Mouse (Mus musculus) R1 (cell line): ENCODE data around the gene Il5.
A peak's percentile ranks its signal among the peaks of the same experiment; 100 is the strongest.

Experiments
- DNase-seq: peaks from one replicate; pipeline ENCODE4 v3.0.0-alpha.2; 2018; ENCODE audit warnings: low read depth, low spot score

Gene Il5

GRCm38 (mm10) chr11:53720715-53721114 lies at the start of gene Il5:
TSS of gene Il5 (plus strand) at chr11:53720794.
- DNase-seq: no peak

- no peak for DNase-seq
Observed at GRCm38 (mm10) chr11:53671414-53671813, 49.2 kb upstream of the Il5 start.

- DNase-seq: no peak
Observed at GRCm38 (mm10) chr11:53680141-53680540, 40.5 kb upstream of the Il5 start.

- no peak for DNase-seq
Observed at GRCm38 (mm10) chr11:53681686-53682085, 38.9 kb upstream of the Il5 start.

- no peak for DNase-seq
Observed at GRCm38 (mm10) chr11:53682170-53682569, 38.4 kb upstream of the Il5 start.

GRCm38 (mm10) chr11:53682994-53683530 lies 37.5 kb upstream of the Il5 start:
- no peak for DNase-seq

GRCm38 (mm10) chr11:53691979-53692378 lies 28.6 kb upstream of the Il5 start:
- DNase-seq: no peak

- no peak for DNase-seq
Observed at GRCm38 (mm10) chr11:53698521-53698920, 22.1 kb upstream of the Il5 start.

GRCm38 (mm10) chr11:53699351-53699750 lies 21.2 kb upstream of the Il5 start:
- no peak for DNase-seq

GRCm38 (mm10) chr11:53706236-53706933 lies 14.2 kb upstream of the Il5 start:
- DNase-seq: peak; percentile 61

- DNase-seq: peak; percentile 93
Observed at GRCm38 (mm10) chr11:53706934-53707717, 13.5 kb upstream of the Il5 start, which contains the start of gene Rad50. TSS of gene Rad50 (minus strand) at chr11:53707319.

GRCm38 (mm10) chr11:53707718-53708009 lies 12.9 kb upstream of the Il5 start:
- no peak for DNase-seq

GRCm38 (mm10) chr11:53719701-53720100 lies 893 bp upstream of the Il5 start:
- DNase-seq: no peak

GRCm38 (mm10) chr11:53731457-53731856 lies 10.9 kb downstream of the Il5 start:
- DNase-seq: no peak

- DNase-seq: no peak
Observed at GRCm38 (mm10) chr11:53732244-53732643, 11.7 kb downstream of the Il5 start.

- peak; percentile 60 for DNase-seq
Observed at GRCm38 (mm10) chr11:53733824-53734223, 13.2 kb downstream of the Il5 start.

GRCm38 (mm10) chr11:53734431-53734830 lies 13.8 kb downstream of the Il5 start:
- no peak for DNase-seq

- peak; percentile 14 for DNase-seq
Observed at GRCm38 (mm10) chr11:53734970-53735681, 14.5 kb downstream of the Il5 start.

GRCm38 (mm10) chr11:53735682-53736245 lies 15.2 kb downstream of the Il5 start:
- DNase-seq: peak; percentile 88

- DNase-seq: peak; percentile 95
Observed at GRCm38 (mm10) chr11:53736771-53737572, 16.4 kb downstream of the Il5 start.

GRCm38 (mm10) chr11:53737573-53737946 lies 17.0 kb downstream of the Il5 start:
- DNase-seq: peak; percentile 86
